Mouse (Mus musculus) kidney, adult 18-20 months (tissue): ENCODE measurements at regions not wholly inside any gene's neighbourhood (a gene's known extent, or its start where the extent isn't known, plus 50 kb on each side); places are given as distances from the start of the nearest gene placed in this dataset.

ENCODE experiments used
- DNase-seq: peaks from one replicate; pipeline ENCODE4 v3.0.0; 2021

GRCm38 (mm10) chr4:131381529-131381928 lies 437.3 kb downstream of the Matn1 start:
- no peak for DNase-seq

- DNase-seq, result no peak
Observed at GRCm38 (mm10) chr4:131383862-131384261, 439.7 kb downstream of the Matn1 start.

- DNase-seq, result no peak
Observed at GRCm38 (mm10) chr4:131386961-131387360, 442.8 kb downstream of the Matn1 start.

- DNase-seq, result no peak
Observed at GRCm38 (mm10) chr4:131391119-131391923, 446.8 kb downstream of the Ptpru start.

- no peak for DNase-seq
Observed at GRCm38 (mm10) chr4:131391924-131392297, 446.2 kb downstream of the Ptpru start.

- DNase-seq, result no peak
Observed at GRCm38 (mm10) chr4:131392478-131392877, 445.6 kb downstream of the Ptpru start.

GRCm38 (mm10) chr4:131396226-131396840 lies 441.8 kb downstream of the Ptpru start:
- DNase-seq, result no peak

- DNase-seq, result no peak
Observed at GRCm38 (mm10) chr4:131397161-131397560, 440.9 kb downstream of the Ptpru start.

- DNase-seq, result peak; percentile 68
Observed at GRCm38 (mm10) chr4:131400756-131401155, 437.3 kb downstream of the Ptpru start.

GRCm38 (mm10) chr4:131401255-131401654 lies 436.8 kb downstream of the Ptpru start:
- DNase-seq, result no peak

- no peak for DNase-seq
Observed at GRCm38 (mm10) chr4:131405376-131406017, 432.6 kb downstream of the Ptpru start.

- no peak for DNase-seq
Observed at GRCm38 (mm10) chr4:131407464-131407863, 430.6 kb downstream of the Ptpru start.

- DNase-seq, result peak; percentile 18
Observed at GRCm38 (mm10) chr4:131408644-131409043, 429.4 kb downstream of the Ptpru start.

GRCm38 (mm10) chr4:131409805-131410204 lies 428.3 kb downstream of the Ptpru start:
- DNase-seq, result peak; percentile 38

GRCm38 (mm10) chr4:131411936-131412335 lies 426.2 kb downstream of the Ptpru start:
- no peak for DNase-seq

- DNase-seq, result no peak
Observed at GRCm38 (mm10) chr4:131413380-131413779, 424.7 kb downstream of the Ptpru start.

- no peak for DNase-seq
Observed at GRCm38 (mm10) chr4:131415453-131415852, 422.6 kb downstream of the Ptpru start.

GRCm38 (mm10) chr4:131416209-131416608 lies 421.9 kb downstream of the Ptpru start:
- no peak for DNase-seq

GRCm38 (mm10) chr4:131417159-131417748 lies 420.8 kb downstream of the Ptpru start:
- DNase-seq, result no peak

- peak; percentile 14 for DNase-seq
Observed at GRCm38 (mm10) chr4:131425311-131425710, 412.8 kb downstream of the Ptpru start.

- DNase-seq, result no peak
Observed at GRCm38 (mm10) chr4:131427871-131428270, 410.2 kb downstream of the Ptpru start.

- no peak for DNase-seq
Observed at GRCm38 (mm10) chr4:131429356-131429755, 408.7 kb downstream of the Ptpru start.

GRCm38 (mm10) chr4:131430420-131430819 lies 407.7 kb downstream of the Ptpru start:
- DNase-seq, result no peak

GRCm38 (mm10) chr4:131431188-131431587 lies 406.9 kb downstream of the Ptpru start:
- DNase-seq, result peak; percentile 74
